Mouse (Mus musculus) MEL (cell line): Measurements from ENCODE around the gene Tmem54.

ENCODE experiments used
- CTCF ChIP-seq, 3 experiments: IDR thresholded peaks in 2 of 3; conservative IDR thresholded peaks in 1 of 3; 2 replicates each; pipeline ENCODE4 v1.5.1; 2011 to 2012; ENCODE audit warnings: low read length in 3 of 3, low read depth in 2 of 3, mild to moderate bottlenecking in 2 of 3, improper control_type of control experiment in 1 of 3, inconsistent platforms in 1 of 3, mixed read lengths in 1 of 3, moderate library complexity in 1 of 3; ENCODE audit not compliant: control insufficient read depth in 1 of 3, insufficient read depth in 1 of 3, poor library complexity in 1 of 3, severe bottlenecking in 1 of 3
- E2F4 ChIP-seq: IDR thresholded peaks from 2 replicates; pipeline ENCODE4 v1.6.1; 2011; ENCODE audit warnings: low read depth, low read length, improper control_type of control experiment, borderline replicate concordance
- ETS1 ChIP-seq: IDR thresholded peaks from 2 replicates; pipeline ENCODE4 v1.6.1; 2012; ENCODE audit warnings: low read depth, mild to moderate bottlenecking, inconsistent platforms, low read length, improper control_type of control experiment, moderate library complexity
- HCFC1 ChIP-seq: IDR thresholded peaks from 2 replicates; pipeline ENCODE4 v1.6.1; 2012; ENCODE audit warnings: low read depth, mild to moderate bottlenecking, inconsistent platforms, low read length, improper control_type of control experiment, moderate library complexity
- MAFK ChIP-seq: IDR thresholded peaks from 2 replicates; pipeline ENCODE4 v1.6.1; 2011; ENCODE audit warnings: low read depth, mild to moderate bottlenecking, low read length, improper control_type of control experiment, borderline replicate concordance
- MAX ChIP-seq: IDR thresholded peaks from 2 replicates; pipeline ENCODE4 v1.6.1; 2011; ENCODE audit warnings: low read length, improper control_type of control experiment
- POLR2A ChIP-seq, 2 experiments: IDR thresholded peaks; 2 replicates each; pipeline ENCODE4 v1.6.1; 2011 to 2012; ENCODE audit warnings: low read length in 2 of 2, mild to moderate bottlenecking in 2 of 2, control low read depth in 1 of 2, improper control_type of control experiment in 1 of 2, low read depth in 1 of 2, moderate library complexity in 1 of 2; ENCODE audit not compliant: control insufficient read depth in 1 of 2, insufficient read depth in 1 of 2, poor library complexity in 1 of 2
- POLR2AphosphoS2 ChIP-seq: IDR thresholded peaks from 2 replicates; pipeline ENCODE4 v1.6.1; 2011; ENCODE audit warnings: low read length, improper control_type of control experiment
- POLR2AphosphoS5 ChIP-seq: IDR thresholded peaks from 2 replicates; pipeline ENCODE4 v1.6.1; 2012; ENCODE audit warnings: low read depth, borderline replicate concordance, mild to moderate bottlenecking, inconsistent platforms, low read length, moderate library complexity, mixed read lengths
- TBP ChIP-seq: IDR thresholded peaks from 2 replicates; pipeline ENCODE4 v1.8.0; 2011; ENCODE audit warnings: low read depth, low read length, improper control_type of control experiment

GRCm38 (mm10) chr4:129129387-129129786, 24.0 kb downstream of the Tmem54 start:
- TF ChIP-seq CTCF (IDR thresholded peaks at IDR 0.05 in 2 of 3, conservative IDR thresholded peaks at IDR 0.05 in 1 of 3; ENCODE audit: control insufficient read depth in 1 of 3, insufficient read depth in 1 of 3, low read depth in 2 of 3, low read length in 3 of 3, poor library complexity in 1 of 3, severe bottlenecking in 1 of 3) (no peak), MAX (peak; percentile 50; the same call in 1 of the 2 replicates), POLR2A (IDR thresholded peaks at IDR 0.05; ENCODE audit: control insufficient read depth in 1 of 2, insufficient read depth in 1 of 2, low read depth in 1 of 2, low read length in 2 of 2, poor library complexity in 1 of 2) (no peak), POLR2AphosphoS5 (no peak), MAFK (peak; percentile 56; the same call in 1 of the 2 replicates), HCFC1 (no peak), E2F4 (no peak), ETS1 (no peak), POLR2AphosphoS2 (no peak), TBP (no peak)
